Mouse (Mus musculus) heart, postnatal 0 days (tissue): ENCODE measurements around the gene Tmem169.
A peak's percentile ranks its signal among the peaks of the same experiment; 100 is the strongest.

Source experiments
- CTCF ChIP-seq: IDR thresholded peaks from 2 replicates; pipeline ENCODE4 v1.5.1; 2016; ENCODE audit warnings: antibody characterized with exemption, control low read depth, low read depth
- EP300 ChIP-seq: IDR thresholded peaks from 2 replicates; pipeline ENCODE4 v1.6.1; 2016; ENCODE audit warnings: antibody characterized with exemption, low read depth

DNA sequence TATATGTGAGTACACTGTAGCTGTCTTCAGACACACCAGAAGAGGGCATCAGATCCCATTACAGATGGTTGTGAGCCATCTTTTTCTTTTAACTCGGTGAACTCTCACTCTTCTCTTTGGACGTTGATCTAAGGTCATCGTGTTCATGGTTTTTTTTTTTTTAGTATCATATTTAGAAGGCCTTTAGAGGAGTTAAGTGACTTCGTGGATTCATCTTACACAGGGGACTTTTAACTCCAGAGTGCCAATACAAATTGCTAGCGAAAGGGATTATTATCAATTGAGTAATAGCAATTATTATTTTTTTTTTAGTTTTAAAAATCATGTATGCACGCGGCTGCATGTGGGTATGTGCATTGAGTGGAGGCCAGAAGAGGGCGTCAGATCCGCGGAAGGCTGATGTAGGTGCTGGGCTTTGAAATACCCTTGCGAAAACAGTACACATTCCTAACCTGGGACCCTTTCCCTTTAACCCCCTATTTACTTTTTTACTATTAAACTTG lies 22.6 kb downstream of the Tmem169 start:
- TF ChIP-seq CTCF (peak; percentile 46), EP300 (no peak)
